Mouse (Mus musculus): ENCODE measurements around the gene Ei24. TPM values are rescaled to one million over a fixed set of nuclear protein-coding genes. Genes with fewer than 3 reads are reported as not detected.
A peak's percentile ranks its signal among the peaks of the same experiment; 100 is the strongest.

Ei24 gene
- total RNA-seq, 2 experiments from 2014 or later = 125 to 132 TPM

DNA sequence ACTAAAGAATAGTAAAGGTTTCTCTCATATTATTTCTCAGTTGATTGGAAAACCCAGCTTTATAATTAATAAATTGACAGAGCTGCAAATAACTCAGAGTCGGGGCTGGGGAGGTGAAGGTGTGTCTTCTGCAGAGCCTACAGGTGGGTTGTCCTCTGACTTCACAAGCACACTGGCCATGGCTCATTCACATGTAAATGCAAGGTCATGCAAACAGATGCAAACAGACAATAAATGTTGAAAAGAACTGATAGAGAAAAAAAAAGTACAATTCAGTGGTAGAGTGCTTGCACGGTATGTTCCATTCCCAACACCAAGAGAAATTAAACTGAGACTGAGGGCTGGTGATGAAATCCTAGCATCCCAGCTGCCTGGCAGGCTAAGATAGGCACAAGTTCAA, 2.7 kb downstream of the Ei24 start:
- no peak for DNase-seq
- intact Hi-C loops (cut with DNase I) = no loop called here

DNA sequence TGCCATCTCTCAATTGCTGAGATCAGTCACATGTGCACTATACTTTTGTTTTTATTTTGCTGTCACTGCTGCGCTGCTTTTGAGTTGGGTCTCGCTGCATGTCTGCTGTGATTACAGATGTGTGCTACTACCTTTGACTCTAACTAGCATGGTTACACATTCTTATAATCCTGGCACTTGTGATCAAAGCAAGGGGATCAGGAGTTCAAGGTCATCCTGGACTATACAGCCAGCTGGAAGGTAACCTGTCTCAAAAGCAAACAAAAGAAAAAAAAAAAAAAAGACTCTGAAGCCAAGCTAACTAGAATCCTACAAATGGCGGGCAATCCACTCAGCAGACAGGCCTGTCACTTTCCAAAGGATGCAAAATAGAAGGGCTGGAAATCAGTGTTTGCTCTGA, 5.0 kb downstream of the Ei24 start:
- DNase-seq = no peak
- intact Hi-C loops (cut with DNase I) = no loop called here

DNA sequence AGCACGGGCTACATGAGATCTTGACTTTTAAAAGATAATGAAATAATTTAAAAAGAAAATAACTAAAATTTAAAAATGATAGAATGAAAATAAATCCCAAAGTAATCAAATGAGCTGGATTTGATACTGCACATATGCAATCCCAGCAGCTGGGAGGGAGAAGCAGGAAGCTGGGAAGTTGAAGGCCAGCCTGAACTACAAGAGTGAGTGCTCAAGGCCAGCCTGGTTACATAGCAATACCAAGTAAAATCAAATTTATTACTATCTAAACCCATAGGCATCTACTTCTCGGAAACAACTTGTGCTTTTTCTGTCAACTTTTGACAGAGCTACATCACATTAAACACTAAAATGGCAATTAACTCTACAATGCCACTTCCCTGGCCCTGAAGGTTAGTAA, 13.3 kb downstream of the Ei24 start:
- DNase-seq = no peak
- intact Hi-C loops (cut with DNase I) = loop anchor here (10.0 kb wide), 1 partner anchor 81 kb away; no protein-coding TSS in a partner anchor

GRCm38 (mm10) chr9:36769048-36769413, 28.2 kb downstream of the Ei24 start:
- no peak for DNase-seq
- intact Hi-C loops (cut with DNase I) = no loop called here

DNA sequence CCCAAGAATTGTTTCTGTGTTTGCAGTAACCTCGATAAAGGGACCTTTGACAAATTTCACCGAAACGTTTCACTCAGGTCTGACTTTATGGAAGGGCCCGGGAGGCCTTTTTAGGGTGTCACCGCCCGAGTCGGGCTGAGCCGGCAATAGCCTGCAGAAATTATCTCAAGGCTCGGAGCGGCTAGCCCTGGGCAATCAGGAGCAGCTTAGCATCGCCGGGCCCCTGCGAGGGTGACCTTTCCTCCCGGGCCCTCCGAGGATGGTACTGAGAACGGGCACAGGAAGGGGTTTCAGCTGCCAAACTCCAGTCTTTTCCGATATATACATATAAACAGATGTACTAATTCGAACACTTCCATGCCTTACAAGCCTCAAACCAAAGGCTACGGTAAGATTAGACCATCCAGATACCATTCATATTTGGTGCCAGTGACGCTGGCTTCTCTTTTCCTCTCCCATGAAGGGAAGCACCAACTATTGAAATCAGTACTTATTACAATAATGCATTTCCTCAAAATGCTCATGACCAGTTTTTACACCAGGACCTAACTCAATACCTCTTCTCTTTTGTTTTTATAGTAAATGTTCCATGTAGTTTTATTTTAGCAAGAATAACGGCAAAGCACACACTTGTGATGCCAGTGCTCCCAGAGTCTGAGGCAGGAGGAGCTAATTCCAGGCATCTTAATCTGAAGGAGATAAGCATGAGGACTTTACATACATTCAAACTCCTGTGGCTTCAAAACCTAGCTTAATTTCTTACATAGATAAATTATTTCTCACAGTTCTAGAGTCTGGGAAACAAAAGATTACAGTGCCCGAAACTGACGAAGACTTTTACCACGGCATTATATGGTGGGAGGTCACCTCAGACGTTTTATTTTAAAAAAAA, 28.8 kb downstream of the Ei24 start:
- intact Hi-C loops (cut with DNase I) = no loop called here
- DNase-seq = peak; percentile 30

DNA sequence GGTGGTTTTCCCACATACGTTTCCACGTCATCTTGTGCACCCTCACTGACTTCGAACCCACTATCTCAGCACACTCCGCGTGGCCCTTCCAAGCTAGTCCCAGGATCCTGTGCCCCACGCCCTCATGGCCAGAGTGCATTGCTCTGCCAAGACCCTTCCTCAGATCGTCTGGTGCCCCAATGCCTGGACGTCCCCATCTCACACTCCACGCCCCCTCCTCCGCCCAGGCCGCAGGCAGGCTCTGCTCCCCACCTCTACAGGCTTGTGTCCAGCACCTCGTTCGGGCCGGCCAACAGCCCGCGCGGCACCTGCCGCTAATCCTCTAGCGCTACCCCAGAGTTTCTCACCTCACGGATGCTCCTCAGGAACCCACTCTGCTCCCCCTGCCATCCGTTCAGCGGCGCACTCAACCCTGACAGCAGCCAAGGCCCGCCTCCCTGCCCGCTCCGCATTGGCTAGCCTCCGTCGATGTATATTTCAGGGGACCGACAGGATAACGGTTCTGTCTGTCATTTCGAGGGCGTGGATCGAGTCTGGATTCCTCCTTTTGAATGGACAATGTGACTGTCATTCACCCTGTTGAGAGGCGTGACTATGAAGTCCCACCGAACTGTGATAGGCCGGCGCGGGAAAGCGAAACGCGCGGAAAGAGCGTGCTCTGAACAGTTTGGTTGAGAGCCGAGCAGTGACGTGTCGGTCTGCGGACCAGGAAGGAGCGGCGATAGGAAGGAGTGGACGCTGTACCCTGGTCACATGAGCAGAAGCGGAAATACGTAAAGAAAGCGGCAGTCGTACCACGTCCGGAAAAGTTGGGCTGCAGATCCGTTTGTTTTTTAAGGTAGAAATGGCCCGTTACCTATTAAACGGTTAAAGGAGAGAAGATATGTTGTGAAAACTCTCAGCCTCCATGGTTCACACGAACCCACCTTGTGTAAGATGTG, 29.7 kb downstream of the Ei24 start, which contains the start of gene Stt3a:
TSS of gene Stt3a (minus strand) at position 477 of the 941 bp plus-strand sequence.
- peak; percentile 99 for DNase-seq
- intact Hi-C loops (cut with DNase I) = no loop called here

GRCm38 (mm10) chr9:36764378-36764777, 32.8 kb downstream of the Ei24 start:
- no peak for DNase-seq
- intact Hi-C loops (cut with DNase I) = no loop called here

Other genes with a start within 250 kb of the Ei24 start
- not detected for gene Gm17689, start 214.8 kb downstream of the Ei24 start, total RNA-seq (2021)
- not detected for gene A630095E13Rik, start 154.0 kb downstream of the Ei24 start, total RNA-seq (2021)
- gene Acrv1, start 104.2 kb downstream of the Ei24 start, total RNA-seq (2021) = not detected
- 1 to 10 TPM; 4.1 to 5.6 TPM for gene Chek1, start 70.3 kb downstream of the Ei24 start, total RNA-seq (2021)
- 10 to 100 TPM; 83.1 to 84.4 TPM for gene Stt3a, start 29.7 kb downstream of the Ei24 start, total RNA-seq (2021)
- 100 to 1,000 TPM; 365 to 373 TPM for gene Fez1, start 24.5 kb upstream of the Ei24 start, total RNA-seq (2021)

All from left cerebral cortex, postnatal 4 days (tissue).